Mouse (Mus musculus): ENCODE results near the gene Fbxo11.

DNA sequence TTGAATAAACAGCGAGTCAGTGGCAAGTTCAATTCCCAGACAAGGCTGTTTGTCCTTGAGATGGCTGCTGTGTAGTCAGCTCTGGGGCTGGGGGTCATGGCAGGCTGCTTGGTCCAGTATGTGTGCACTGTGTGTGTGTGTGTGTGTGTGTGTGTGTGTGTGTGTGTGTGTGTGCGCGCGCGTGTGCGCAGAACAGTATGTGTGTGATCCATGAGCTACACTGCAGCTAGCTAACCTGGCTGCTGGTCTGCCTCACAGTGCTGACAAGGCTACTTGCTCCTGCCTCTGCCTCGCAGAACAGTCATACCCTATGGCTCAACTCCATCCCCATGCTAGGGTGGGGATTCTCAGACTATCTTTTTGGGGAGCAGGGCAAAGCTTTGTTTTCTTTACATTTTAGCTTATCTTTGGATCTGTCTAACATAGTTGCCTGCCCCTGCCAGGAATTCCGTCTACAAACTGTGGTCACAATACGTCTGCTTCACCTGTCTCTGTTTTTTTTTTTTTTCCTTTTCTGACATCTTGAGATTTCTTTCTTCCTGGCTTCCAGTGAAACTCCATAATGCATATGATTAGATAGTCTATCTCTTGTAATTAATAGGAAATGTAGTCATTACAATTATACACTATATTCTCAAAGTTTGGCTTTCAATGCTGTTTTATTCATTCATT is 33.2 kb upstream of the Fbxo11 start:
- TF ChIP-seq CTCF (IDR thresholded peaks at IDR 0.05; ENCODE audit: extremely low read depth, insufficient read length, insufficient replicate concordance, low read depth, low read length) (no peak), POLR2A (IDR thresholded peaks at IDR 0.05; ENCODE audit: low read depth, low read length) (no peak)
